Mouse (Mus musculus) heart, postnatal 0 days (tissue): ENCODE results near the gene Cnot8.

ENCODE experiments used
- CTCF ChIP-seq: IDR thresholded peaks from 2 replicates; pipeline ENCODE4 v1.5.1; 2016; ENCODE audit warnings: antibody characterized with exemption, control low read depth, low read depth
- EP300 ChIP-seq: IDR thresholded peaks from 2 replicates; pipeline ENCODE4 v1.6.1; 2016; ENCODE audit warnings: antibody characterized with exemption, low read depth

- TF ChIP-seq EP300 (no peak), CTCF (no peak)
Measured at GRCm38 (mm10) chr11:58146241-58146640, 42.3 kb downstream of the Cnot8 start.
